Mouse (Mus musculus): ENCODE results near the gene Mageb18.
A peak's percentile ranks its signal among the peaks of the same experiment; 100 is the strongest.
"Not testable (repeated sequence)": the region's sequence is repeated elsewhere in the genome, so short reads cannot be mapped to it uniquely, and the experiment has no call there.

Gene Mageb18

GRCm38 (mm10) chrX:92599472-92599871, at the start of gene Mageb18:
TSS of gene Mageb18 (minus strand) at chrX:92599572.
- DNase-seq (ENCODE audit: low read depth): no peak

GRCm38 (mm10) chrX:92612788-92613187, 13.4 kb upstream of the Mageb18 start:
- DNase-seq (ENCODE audit: low read depth): no peak

- no peak for DNase-seq (ENCODE audit: low read depth)
These were observed 11.1 kb upstream of the Mageb18 start for GRCm38 (mm10) chrX:92610466-92610865.

GRCm38 (mm10) chrX:92597324-92597723, 2.0 kb downstream of the Mageb18 start:
- no peak for DNase-seq (ENCODE audit: low read depth)

GRCm38 (mm10) chrX:92527826-92528225, 71.5 kb downstream of the Mageb18 start:
- DNase-seq (ENCODE audit: low read depth): no peak

- no peak for DNase-seq (ENCODE audit: low read depth)
These were observed 101.1 kb downstream of the Mageb18 start for GRCm38 (mm10) chrX:92498254-92498653.

- not testable (repeated sequence) for DNase-seq (ENCODE audit: low read depth)
These were observed 109.7 kb downstream of the Mageb18 start, which contains the start of gene Gm5941 for GRCm38 (mm10) chrX:92489649-92490048. TSS of gene Gm5941 (plus strand) at chrX:92489949.

GRCm38 (mm10) chrX:92464773-92465172, 134.6 kb downstream of the Mageb18 start:
- DNase-seq (ENCODE audit: low read depth): no peak

- no peak for DNase-seq (ENCODE audit: low read depth)
These were observed 138.9 kb downstream of the Mageb18 start for GRCm38 (mm10) chrX:92460496-92460895.

- DNase-seq (ENCODE audit: low read depth): no peak
These were observed 212.0 kb downstream of the Mageb18 start for GRCm38 (mm10) chrX:92387384-92387783.

GRCm38 (mm10) chrX:92342924-92343323, 256.4 kb downstream of the Mageb18 start:
- peak; percentile 0 for DNase-seq (ENCODE audit: low read depth)

GRCm38 (mm10) chrX:92340906-92341305, 258.5 kb downstream of the Mageb18 start:
- no peak for DNase-seq (ENCODE audit: low read depth)

- no peak for DNase-seq (ENCODE audit: low read depth)
These were observed 259.8 kb downstream of the Mageb18 start for GRCm38 (mm10) chrX:92339551-92339950.

GRCm38 (mm10) chrX:92333459-92333858, 265.9 kb downstream of the Mageb18 start:
- no peak for DNase-seq (ENCODE audit: low read depth)

GRCm38 (mm10) chrX:92323599-92323998, 275.8 kb downstream of the Mageb18 start:
- DNase-seq (ENCODE audit: low read depth): no peak

- no peak for DNase-seq (ENCODE audit: low read depth)
These were observed 318.8 kb downstream of the Mageb18 start for GRCm38 (mm10) chrX:92280619-92281018.
